Mouse (Mus musculus) embryonic stem cell, embryonic (primary cell): ENCODE data around the gene Thpo.

Experiments
- CTCF ChIA-PET, 4 experiments: fragments of 300-600 bp in 2 of 4; fragments of 350-600 bp in 2 of 4; sonication (Branson Sonifier 250); formaldehyde crosslinking; loops; one replicate each; lab custom pipeline; 2022; ENCODE audit warnings: inconsistent platforms in 2 of 4; lab: Charles Lee
- POLR2A ChIA-PET, 4 experiments: fragments of 300-600 bp in 2 of 4; fragments of 350-600 bp in 2 of 4; sonication (Branson Sonifier 250); formaldehyde crosslinking; loops; one replicate each; lab custom pipeline; 2022; ENCODE audit warnings: antibody characterized with exemption in 4 of 4, inconsistent platforms in 1 of 4; lab: Charles Lee

Thpo gene

GRCm38 (mm10) chr16:20715976-20716840 is 18.1 kb downstream of the Thpo start:
- ChIA-PET POLR2A (interaction anchor here (0.6 to 9.0 kb wide), 89 partner anchors 8 to 1445 kb away, joined by 3 to 116 read pairs (median 5); partner anchors contain the start of genes Abcf3 (in 3 of the 4), Abcc5 (in 2 of the 4), Alg3 (in 2 of the 4) and Ap2m1 (in 2 of the 4)), CTCF (interaction anchor here (0.5 to 3.8 kb wide), 32 partner anchors 10 to 676 kb away, joined by 3 to 30 read pairs (median 5); partner anchors contain the start of genes Thpo (in 2 of the 4), Alg3 (in 1 of the 4), Ap2m1 (in 1 of the 4) and Eef1akmt4 (in 1 of the 4))

- POLR2A ChIA-PET: interaction anchor here (0.5 to 9.0 kb wide), 26 partner anchors 9 to 489 kb away, joined by 3 to 116 read pairs (median 6); partner anchors contain the start of genes Camk2n2 (in 2 of the 4), Ephb3 (in 2 of the 4), Abcc5 (in 1 of the 4) and Abcf3 (in 1 of the 4)
Measured at GRCm38 (mm10) chr16:20715566-20715965, 18.7 kb downstream of the Thpo start.

DNA sequence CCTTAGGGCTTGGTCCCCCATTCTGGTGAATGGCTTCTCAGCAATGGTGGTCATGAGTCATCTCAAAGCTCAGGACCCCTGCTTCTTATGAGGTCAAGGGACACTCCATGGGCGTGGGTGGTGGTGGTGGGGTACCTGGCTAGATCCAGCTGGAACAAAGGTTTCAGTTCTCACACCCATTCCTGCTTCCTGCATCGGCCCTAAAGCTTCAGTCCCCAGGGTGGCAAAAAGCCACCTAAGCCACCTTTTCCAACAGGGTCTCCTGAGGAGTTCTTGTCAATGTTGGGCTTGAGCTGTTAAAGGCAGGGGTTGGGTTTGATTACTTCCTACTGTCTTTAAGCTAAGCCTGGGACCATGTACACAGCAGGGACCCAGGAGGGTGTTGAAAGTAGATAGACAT is 19.1 kb downstream of the Thpo start:
- ChIA-PET POLR2A (interaction anchor here (0.5 to 9.0 kb wide), 26 partner anchors 9 to 490 kb away, joined by 3 to 116 read pairs (median 6); partner anchors contain the start of genes Camk2n2 (in 2 of the 4), Ephb3 (in 2 of the 4), Abcc5 (in 1 of the 4) and Abcf3 (in 1 of the 4)), CTCF (interaction anchor here (0.5 to 3.8 kb wide), 12 partner anchors 10 to 104 kb away, joined by 3 to 30 read pairs (median 8); partner anchors contain the start of genes Alg3 (in 1 of the 4), Eef1akmt4 (in 1 of the 4) and Gm49333 (in 1 of the 4))

More at GRCm38 (mm10) chr16:20715566-20715965, 18.7 kb downstream of the Thpo start:
- CTCF ChIA-PET: interaction anchor here (0.5 to 3.8 kb wide), 15 partner anchors 9 to 677 kb away, joined by 3 to 30 read pairs (median 7); partner anchors contain the start of genes Alg3 (in 1 of the 4), Eef1akmt4 (in 1 of the 4) and Gm49333 (in 1 of the 4)

- ChIA-PET POLR2A (interaction anchor here (0.8 to 9.0 kb wide), 20 partner anchors 10 to 490 kb away, joined by 3 to 116 read pairs (median 8); partner anchors contain the start of genes Camk2n2 (in 2 of the 4), Abcf3 (in 1 of the 4), Alg3 (in 1 of the 4) and Eef1akmt4 (in 1 of the 4)), CTCF (interaction anchor here in 3 of 4 experiments (0.6 to 3.8 kb wide), 11 partner anchors 10 to 101 kb away, joined by 3 to 30 read pairs (median 5); no protein-coding TSS in a partner anchor)
Measured at GRCm38 (mm10) chr16:20714307-20715080, 19.8 kb downstream of the Thpo start.

DNA sequence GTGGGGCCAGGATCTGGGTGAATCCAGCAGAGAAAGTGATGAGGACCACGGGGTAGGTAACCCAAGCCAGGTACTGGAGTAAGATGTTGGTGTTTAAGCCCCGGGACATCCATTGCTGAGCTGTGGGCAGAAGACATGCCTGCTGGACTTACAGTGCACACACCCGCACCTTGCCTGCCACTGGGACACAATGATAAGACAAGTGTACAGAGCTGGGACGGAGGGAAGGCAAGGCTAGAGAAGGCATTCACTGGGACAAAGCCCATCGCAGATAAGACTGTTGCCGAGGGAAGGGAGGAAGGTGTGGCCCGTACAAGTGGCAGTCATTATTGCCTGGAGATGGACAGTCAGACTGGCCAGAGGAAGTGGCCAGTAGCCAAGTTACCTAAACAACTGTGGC is 21.4 kb downstream of the Thpo start:
- POLR2A ChIA-PET: interaction anchor here (0.6 to 9.0 kb wide), 14 partner anchors 10 to 651 kb away, joined by 3 to 116 read pairs (median 4); partner anchors contain the start of genes Abcf3 (in 1 of the 4), Eif2b5 (in 1 of the 4) and Eif4g1 (in 1 of the 4)
- CTCF ChIA-PET: interaction anchor here (0.5 to 3.2 kb wide), 11 partner anchors 8 to 59 kb away, joined by 3 to 9 read pairs (median 3); partner anchors contain the start of gene Fam131a (in 1 of the 4)

DNA sequence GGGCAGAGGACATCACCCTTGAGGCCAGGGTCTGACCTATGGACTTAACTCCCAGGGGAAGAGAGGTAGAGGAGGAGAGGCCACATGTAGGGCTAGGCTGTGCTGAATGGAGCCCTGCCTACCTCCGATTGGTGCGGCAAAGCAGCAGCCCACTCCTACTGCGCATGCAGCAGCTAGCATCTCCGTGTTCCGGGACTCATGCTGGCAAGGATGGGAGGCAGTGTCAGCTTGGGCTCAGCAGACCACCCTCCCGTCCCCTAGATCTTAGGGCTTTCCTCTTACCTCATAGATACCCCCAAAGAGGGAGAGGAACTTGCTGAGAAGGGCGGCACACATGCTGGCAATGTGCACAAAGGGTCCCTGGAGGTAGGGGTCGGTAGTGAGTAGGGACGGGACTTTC is 22.1 kb downstream of the Thpo start:
- CTCF ChIA-PET: interaction anchor here in 3 of 4 experiments (1.2 to 5.6 kb wide), 4 partner anchors 10 to 53 kb away, joined by 3 to 26 read pairs (median 6); no protein-coding TSS in a partner anchor
- POLR2A ChIA-PET: interaction anchor here in 2 of 4 experiments (0.9 to 9.0 kb wide), 9 partner anchors 10 to 164 kb away, joined by 3 to 116 read pairs (median 4); partner anchors contain the start of genes Abcf3 (in 1 of the 2) and Eif4g1 (in 1 of the 2)

GRCm38 (mm10) chr16:20710810-20711209 is 23.5 kb downstream of the Thpo start:
- POLR2A ChIA-PET: interaction anchor here in 3 of 4 experiments (0.7 to 9.0 kb wide), 16 partner anchors 8 to 201 kb away, joined by 3 to 116 read pairs (median 4); partner anchors contain the start of gene Fam131a (in 2 of the 3)
- CTCF ChIA-PET: interaction anchor here (0.5 to 5.6 kb wide), 18 partner anchors 8 to 789 kb away, joined by 3 to 30 read pairs (median 6); partner anchors contain the start of genes Eef1akmt4 (in 1 of the 4), Eif4g1 (in 1 of the 4) and Gm49333 (in 1 of the 4)

DNA sequence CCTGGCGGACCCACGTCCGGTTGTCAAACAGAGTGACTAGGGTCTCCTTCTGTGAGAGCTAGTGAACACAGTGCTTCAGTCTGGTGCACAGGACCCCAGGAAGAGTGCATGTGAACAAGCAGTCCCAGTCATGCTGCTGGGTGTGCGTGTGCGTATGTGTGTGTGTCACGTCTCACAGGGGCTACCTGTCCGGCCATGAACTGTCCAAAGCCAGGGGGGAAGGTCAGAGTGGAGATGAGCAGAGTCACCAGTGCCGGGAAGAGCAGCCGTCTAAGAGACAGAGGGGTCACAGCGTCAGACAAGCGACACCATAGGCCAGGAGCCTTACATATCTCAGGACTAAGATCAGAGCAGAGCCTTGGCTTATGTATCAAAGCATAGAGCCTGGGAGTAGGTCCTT is 23.9 kb downstream of the Thpo start:
- POLR2A ChIA-PET: interaction anchor here in 3 of 4 experiments (0.7 to 9.0 kb wide), 16 partner anchors 8 to 201 kb away, joined by 3 to 116 read pairs (median 4); partner anchors contain the start of gene Fam131a (in 2 of the 3)

GRCm38 (mm10) chr16:20708939-20709734 is 25.2 kb downstream of the Thpo start:
- POLR2A ChIA-PET: interaction anchor here in 3 of 4 experiments (0.6 to 4.1 kb wide), 16 partner anchors 7 to 211 kb away, joined by 3 to 17 read pairs (median 3); partner anchors contain the start of genes Clcn2 (in 3 of the 3), Polr2h (in 3 of the 3), Dvl3 (in 1 of the 3) and Eif2b5 (in 1 of the 3)
- CTCF ChIA-PET: interaction anchor here (0.6 to 5.6 kb wide), 26 partner anchors 8 to 490 kb away, joined by 3 to 30 read pairs (median 4); partner anchors contain the start of genes Clcn2 (in 2 of the 4) and Polr2h (in 2 of the 4)

More for the DNA sequence above, 23.9 kb downstream of the Thpo start:
- CTCF ChIA-PET: interaction anchor here in 3 of 4 experiments (0.5 to 5.6 kb wide), 17 partner anchors 8 to 789 kb away, joined by 3 to 30 read pairs (median 6); partner anchors contain the start of genes Eef1akmt4 (in 1 of the 3), Eif4g1 (in 1 of the 3) and Gm49333 (in 1 of the 3)

GRCm38 (mm10) chr16:20708220-20708938 is 25.9 kb downstream of the Thpo start:
- CTCF ChIA-PET: interaction anchor here in 3 of 4 experiments (0.6 to 5.6 kb wide), 17 partner anchors 7 to 479 kb away, joined by 3 to 30 read pairs (median 5); partner anchors contain the start of genes Clcn2 (in 2 of the 3) and Polr2h (in 2 of the 3)
- POLR2A ChIA-PET: interaction anchor here (0.6 to 4.1 kb wide), 15 partner anchors 8 to 211 kb away, joined by 3 to 17 read pairs (median 3); partner anchors contain the start of genes Clcn2 (in 3 of the 4), Polr2h (in 3 of the 4), Dvl3 (in 1 of the 4) and Eif2b5 (in 1 of the 4)

- CTCF ChIA-PET: interaction anchor here in 2 of 4 experiments (1.2 to 5.6 kb wide), 3 partner anchors 10 to 59 kb away, joined by 3 to 26 read pairs (median 4); partner anchors contain the start of genes Clcn2 (in 1 of the 2) and Polr2h (in 1 of the 2)
- POLR2A ChIA-PET: interaction anchor here in 3 of 4 experiments (0.8 to 4.1 kb wide), 6 partner anchors 11 to 208 kb away, joined by 3 to 17 read pairs (median 3); partner anchors contain the start of genes Clcn2 (in 2 of the 3), Polr2h (in 2 of the 3) and Eif2b5 (in 1 of the 3)
Measured at GRCm38 (mm10) chr16:20706407-20707055, 27.8 kb downstream of the Thpo start.

DNA sequence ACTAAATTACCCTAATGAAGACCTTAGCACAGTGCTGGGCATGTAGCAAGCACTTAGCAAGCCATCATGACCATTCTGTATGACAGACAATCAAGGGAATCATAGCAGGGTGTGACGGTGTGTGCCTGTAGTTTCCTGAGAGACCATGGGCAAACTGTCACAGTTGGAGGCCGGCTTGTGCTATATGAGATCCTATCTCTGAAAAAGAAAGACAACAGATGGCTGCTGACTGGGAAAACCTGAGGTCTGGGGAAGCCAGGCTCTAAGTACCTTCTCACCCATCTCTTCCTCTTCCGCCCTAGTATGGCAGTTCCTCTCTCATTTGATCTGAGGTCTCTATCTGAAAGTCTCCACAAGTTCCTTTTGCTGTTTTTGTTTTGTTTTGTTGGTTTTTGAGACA is 28.5 kb downstream of the Thpo start:
- ChIA-PET CTCF (interaction anchor here in 1 of 4 experiments (1.2 kb wide), 1 partner anchor 11 kb away, joined by 4 read pairs; the partner anchor contains the start of genes Clcn2 and Polr2h), POLR2A (interaction anchor here in 1 of 4 experiments (4.1 kb wide), 1 partner anchor 12 kb away, joined by 17 read pairs; the partner anchor contains the start of genes Clcn2 and Polr2h)

GRCm38 (mm10) chr16:20703699-20704400 is 30.5 kb downstream of the Thpo start:
- CTCF ChIA-PET: interaction anchor here in 3 of 4 experiments (0.8 to 4.3 kb wide), 13 partner anchors 10 to 101 kb away, joined by 3 to 30 read pairs (median 6); partner anchors contain the start of genes Clcn2 (in 1 of the 3) and Polr2h (in 1 of the 3)
- POLR2A ChIA-PET: interaction anchor here in 3 of 4 experiments (0.8 to 7.7 kb wide), 17 partner anchors 9 to 206 kb away, joined by 3 to 116 read pairs (median 6); partner anchors contain the start of genes Fam131a (in 2 of the 3), Alg3 (in 1 of the 3), Clcn2 (in 1 of the 3) and Eef1akmt4 (in 1 of the 3)
